Mouse (Mus musculus): Measurements from ENCODE around the gene Impad1. TPM values are rescaled to one million over a fixed set of nuclear protein-coding genes. Genes with fewer than 3 reads are reported as not detected.

The Impad1 gene
- polyA plus RNA-seq, 1 experiment from 2014 or later = 58.0 TPM

- Histone ChIP-seq H3K4me2 (ENCODE audit: low read depth, low read length) (no peak overlapping the region), H3K4me1 (ENCODE audit: control insufficient read depth, insufficient read depth, low read length) (no peaks in the 10 kb centered on the region), H3K4me3 (ENCODE audit: low read depth, low read length) (no peak overlapping the region), H3K27me3 (ENCODE audit: control insufficient read depth, insufficient read depth, low read length) (no peaks in the 10 kb centered on the region), H3K36me3 (replicated peaks; ENCODE audit: control insufficient read depth, insufficient read depth, low read depth, low read length) (no peaks in the 10 kb centered on the region), H3K9me3 (replicated peaks; ENCODE audit: control insufficient read depth, low read length) (no peaks in the 10 kb centered on the region), H3K9ac (replicated peaks; ENCODE audit: low read length) (no peak overlapping the region), H3K27ac (replicated peaks; ENCODE audit: low read depth, low read length) (no peak overlapping the region)
- DNase-seq (ENCODE audit: low spot score) = no peak
- WGBS = 79% methylated on average over 2 of the region's 2 CpGs
- ATAC-seq (replicated peaks; ENCODE audit: insufficient number of reproducible peaks, low FRiP score, low TSS enrichment, low read depth) = no peak
Observed at GRCm38 (mm10) chr4:4785169-4785568, 8.0 kb downstream of the Impad1 start.

GRCm38 (mm10) chr4:4784305-4784704, 8.8 kb downstream of the Impad1 start:
- WGBS = 88% methylated on average over 1 of the region's 1 CpGs
- H3K4me3 ChIP-seq (ENCODE audit: low read depth, low read length) = no peak overlapping the region
- DNase-seq (ENCODE audit: low spot score) = no peak
- H3K36me3 ChIP-seq (replicated peaks; ENCODE audit: control insufficient read depth, insufficient read depth, low read depth, low read length) = no peaks in the 10 kb centered on the region
- no peak overlapping the region for H3K4me2 ChIP-seq (ENCODE audit: low read depth, low read length)
- no peaks in the 10 kb centered on the region for H3K4me1 ChIP-seq (ENCODE audit: control insufficient read depth, insufficient read depth, low read length)
- H3K9ac ChIP-seq (replicated peaks; ENCODE audit: low read length) = no peak overlapping the region
- no peak for ATAC-seq (replicated peaks; ENCODE audit: insufficient number of reproducible peaks, low FRiP score, low TSS enrichment, low read depth)
- H3K9me3 ChIP-seq (replicated peaks; ENCODE audit: control insufficient read depth, low read length) = no peaks in the 10 kb centered on the region
- H3K27ac ChIP-seq (replicated peaks; ENCODE audit: low read depth, low read length) = no peak overlapping the region
- no peaks in the 10 kb centered on the region for H3K27me3 ChIP-seq (ENCODE audit: control insufficient read depth, insufficient read depth, low read length)

DNA sequence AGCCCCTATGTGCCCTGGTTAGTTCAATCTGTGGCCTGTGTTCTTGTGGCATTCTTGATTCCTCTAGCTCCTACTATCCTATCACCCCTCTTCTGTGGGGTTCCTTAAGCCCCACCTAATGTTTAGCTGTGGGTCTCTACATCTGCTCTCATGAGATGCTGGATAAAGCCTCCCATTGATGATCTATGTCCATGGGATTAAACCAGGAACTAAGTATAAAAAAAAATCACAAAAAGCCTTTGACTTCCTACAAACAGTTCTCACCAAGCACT, 9.5 kb downstream of the Impad1 start:
- DNase-seq (ENCODE audit: low spot score) = no peak
- Histone ChIP-seq H3K4me2 (ENCODE audit: low read depth, low read length) (no peak overlapping the region), H3K36me3 (replicated peaks; ENCODE audit: control insufficient read depth, insufficient read depth, low read depth, low read length) (no peaks in the 10 kb centered on the region)

DNA sequence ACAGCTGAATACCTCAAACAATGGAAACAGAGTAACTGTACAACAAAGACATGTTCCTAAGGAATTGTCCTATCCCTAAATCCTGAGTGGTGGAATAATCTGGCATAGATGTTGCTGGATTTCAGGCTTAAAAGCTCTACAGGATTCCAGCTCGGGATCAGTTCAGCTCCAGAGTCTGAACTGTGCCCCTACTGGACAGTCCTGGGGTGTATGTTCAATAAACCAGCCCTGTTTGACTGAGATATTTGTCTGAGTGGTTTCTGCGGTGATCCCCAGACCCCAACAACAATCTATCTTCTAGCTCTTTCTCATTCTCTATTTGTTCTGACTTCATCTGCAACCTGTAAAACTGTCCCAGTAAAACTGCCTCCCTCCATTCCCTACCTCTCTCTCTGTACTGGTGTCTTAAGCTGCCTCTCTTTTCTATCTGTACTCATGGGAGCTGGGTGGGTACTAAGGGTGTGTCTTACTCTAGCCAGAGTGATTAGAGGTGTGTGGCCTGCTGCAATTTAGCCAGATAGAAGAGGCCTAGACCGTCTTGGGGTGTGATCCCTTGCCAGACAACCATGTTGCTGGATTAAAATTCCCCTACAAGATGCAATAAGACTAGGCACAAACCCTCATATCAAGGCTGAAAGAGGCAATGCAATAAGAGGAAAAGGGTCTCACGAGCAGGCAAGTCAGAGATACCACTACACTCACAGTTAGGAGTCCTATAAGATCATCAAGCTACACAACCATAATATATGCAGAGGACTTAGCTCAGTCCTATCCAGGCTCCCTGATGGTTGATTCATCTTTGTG, 10.1 kb downstream of the Impad1 start:
- H3K4me3 ChIP-seq (ENCODE audit: low read depth, low read length) = no peak overlapping the region
- H3K36me3 ChIP-seq (replicated peaks; ENCODE audit: control insufficient read depth, insufficient read depth, low read depth, low read length) = no peaks in the 10 kb centered on the region
- H3K4me1 ChIP-seq (ENCODE audit: control insufficient read depth, insufficient read depth, low read length) = no peaks in the 10 kb centered on the region
- no peaks in the 10 kb centered on the region for H3K9me3 ChIP-seq (replicated peaks; ENCODE audit: control insufficient read depth, low read length)
- no peak for ATAC-seq (replicated peaks; ENCODE audit: insufficient number of reproducible peaks, low FRiP score, low TSS enrichment, low read depth)
- 94% methylated on average over 4 of the region's 4 CpGs for WGBS
- H3K27ac ChIP-seq (replicated peaks; ENCODE audit: low read depth, low read length) = no peak overlapping the region
- no peaks in the 10 kb centered on the region for H3K27me3 ChIP-seq (ENCODE audit: control insufficient read depth, insufficient read depth, low read length)
- DNase-seq (ENCODE audit: low spot score) = no peak
- no peak overlapping the region for H3K9ac ChIP-seq (replicated peaks; ENCODE audit: low read length)
- no peak overlapping the region for H3K4me2 ChIP-seq (ENCODE audit: low read depth, low read length)

More for the DNA sequence above, 9.5 kb downstream of the Impad1 start:
- no peak for ATAC-seq (replicated peaks; ENCODE audit: insufficient number of reproducible peaks, low FRiP score, low TSS enrichment, low read depth)
- H3K9ac ChIP-seq (replicated peaks; ENCODE audit: low read length) = no peak overlapping the region
- H3K27me3 ChIP-seq (ENCODE audit: control insufficient read depth, insufficient read depth, low read length) = no peaks in the 10 kb centered on the region
- H3K27ac ChIP-seq (replicated peaks; ENCODE audit: low read depth, low read length) = no peak overlapping the region
- H3K4me3 ChIP-seq (ENCODE audit: low read depth, low read length) = no peak overlapping the region
- no peaks in the 10 kb centered on the region for H3K9me3 ChIP-seq (replicated peaks; ENCODE audit: control insufficient read depth, low read length)
- no peaks in the 10 kb centered on the region for H3K4me1 ChIP-seq (ENCODE audit: control insufficient read depth, insufficient read depth, low read length)

DNA sequence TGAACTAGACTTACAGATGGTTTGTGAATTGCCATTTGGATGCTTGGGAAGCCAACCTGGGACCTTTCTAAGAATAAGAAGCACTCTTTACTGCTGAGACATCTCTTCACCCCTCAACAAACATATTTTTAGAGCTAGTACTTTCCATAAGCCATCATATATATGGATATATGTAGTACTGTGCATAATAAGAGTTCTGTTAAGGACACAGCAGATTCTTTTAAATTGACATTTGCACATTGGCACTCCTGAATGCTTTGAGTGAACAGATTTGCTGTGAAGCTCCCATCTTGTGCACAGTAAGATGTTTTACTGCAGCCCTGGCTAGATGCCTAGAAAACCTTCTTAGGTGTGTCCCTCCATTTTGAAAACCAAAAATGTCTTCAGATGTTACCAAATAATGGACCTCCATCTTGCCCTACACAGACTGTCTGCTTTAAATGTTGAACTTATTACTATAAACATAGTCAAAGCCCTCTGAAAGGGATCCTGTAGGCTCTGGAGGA, 13.8 kb downstream of the Impad1 start:
- Histone ChIP-seq H3K27ac (replicated peaks; ENCODE audit: low read depth, low read length) (no peak overlapping the region), H3K36me3 (replicated peaks; ENCODE audit: control insufficient read depth, insufficient read depth, low read depth, low read length) (no peaks in the 10 kb centered on the region), H3K4me3 (ENCODE audit: low read depth, low read length) (no peak overlapping the region), H3K27me3 (ENCODE audit: control insufficient read depth, insufficient read depth, low read length) (no peaks in the 10 kb centered on the region), H3K4me2 (ENCODE audit: low read depth, low read length) (no peak overlapping the region), H3K9ac (replicated peaks; ENCODE audit: low read length) (no peak overlapping the region), H3K9me3 (replicated peaks; ENCODE audit: control insufficient read depth, low read length) (no peaks in the 10 kb centered on the region), H3K4me1 (ENCODE audit: control insufficient read depth, insufficient read depth, low read length) (no peaks in the 10 kb centered on the region)
- DNase-seq (ENCODE audit: low spot score) = no peak
- ATAC-seq (replicated peaks; ENCODE audit: insufficient number of reproducible peaks, low FRiP score, low TSS enrichment, low read depth) = no peak

DNA sequence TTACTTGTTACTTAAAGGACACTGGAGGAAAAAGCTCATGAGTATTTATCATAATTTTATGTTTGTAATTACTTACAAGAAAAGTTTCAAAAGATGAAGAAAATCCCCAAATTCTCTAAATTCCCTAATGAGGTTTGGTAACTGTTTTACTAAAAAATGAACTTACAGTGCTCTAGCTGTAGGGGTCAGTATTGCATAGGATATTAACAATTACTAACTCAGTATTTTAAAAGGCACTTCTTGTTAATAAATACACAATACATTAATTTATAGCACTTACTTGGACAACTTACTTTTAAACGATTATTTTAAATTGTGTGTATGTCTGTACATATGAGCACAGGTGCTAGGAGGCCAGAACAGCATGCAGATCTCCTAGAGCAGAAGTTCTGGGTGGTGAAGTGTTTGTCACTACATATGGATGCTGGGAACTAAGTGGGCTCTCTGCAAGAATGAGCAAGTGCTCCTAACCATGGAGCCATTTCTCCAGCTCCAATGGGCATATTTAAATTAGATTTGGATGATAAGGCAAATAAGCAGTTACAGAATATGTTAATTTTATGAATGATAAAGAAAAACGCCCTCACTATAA, 21.5 kb downstream of the Impad1 start:
- ATAC-seq (replicated peaks; ENCODE audit: insufficient number of reproducible peaks, low FRiP score, low TSS enrichment, low read depth) = no peak
- Histone ChIP-seq H3K4me3 (ENCODE audit: low read depth, low read length) (no peak overlapping the region), H3K27me3 (ENCODE audit: control insufficient read depth, insufficient read depth, low read length) (no peaks in the 10 kb centered on the region), H3K9ac (replicated peaks; ENCODE audit: low read length) (no peak overlapping the region), H3K27ac (replicated peaks; ENCODE audit: low read depth, low read length) (no peak overlapping the region), H3K4me2 (ENCODE audit: low read depth, low read length) (no peak overlapping the region), H3K36me3 (replicated peaks; ENCODE audit: control insufficient read depth, insufficient read depth, low read depth, low read length) (peaks cover 3% of the 10 kb centered on the region), H3K4me1 (ENCODE audit: control insufficient read depth, insufficient read depth, low read length) (no peaks in the 10 kb centered on the region), H3K9me3 (replicated peaks; ENCODE audit: control insufficient read depth, low read length) (no peaks in the 10 kb centered on the region)
- peak; percentile 25 for DNase-seq (ENCODE audit: low spot score)
- WGBS = 78% methylated on average over 2 of the region's 2 CpGs

- no peak overlapping the region for H3K4me2 ChIP-seq (ENCODE audit: low read depth, low read length)
- H3K9me3 ChIP-seq (replicated peaks; ENCODE audit: control insufficient read depth, low read length) = no peaks in the 10 kb centered on the region
- no peak for ATAC-seq (replicated peaks; ENCODE audit: insufficient number of reproducible peaks, low FRiP score, low TSS enrichment, low read depth)
- H3K27me3 ChIP-seq (ENCODE audit: control insufficient read depth, insufficient read depth, low read length) = no peaks in the 10 kb centered on the region
- no peaks in the 10 kb centered on the region for H3K4me1 ChIP-seq (ENCODE audit: control insufficient read depth, insufficient read depth, low read length)
- H3K27ac ChIP-seq (replicated peaks; ENCODE audit: low read depth, low read length) = no peak overlapping the region
- no peak overlapping the region for H3K4me3 ChIP-seq (ENCODE audit: low read depth, low read length)
- H3K9ac ChIP-seq (replicated peaks; ENCODE audit: low read length) = no peak overlapping the region
- H3K36me3 ChIP-seq (replicated peaks; ENCODE audit: control insufficient read depth, insufficient read depth, low read depth, low read length) = peaks cover 3% of the 10 kb centered on the region
- no peak for DNase-seq (ENCODE audit: low spot score)
- WGBS = 87% methylated on average over 5 of the region's 5 CpGs
Observed at GRCm38 (mm10) chr4:4765806-4766205, 27.3 kb downstream of the Impad1 start.

DNA sequence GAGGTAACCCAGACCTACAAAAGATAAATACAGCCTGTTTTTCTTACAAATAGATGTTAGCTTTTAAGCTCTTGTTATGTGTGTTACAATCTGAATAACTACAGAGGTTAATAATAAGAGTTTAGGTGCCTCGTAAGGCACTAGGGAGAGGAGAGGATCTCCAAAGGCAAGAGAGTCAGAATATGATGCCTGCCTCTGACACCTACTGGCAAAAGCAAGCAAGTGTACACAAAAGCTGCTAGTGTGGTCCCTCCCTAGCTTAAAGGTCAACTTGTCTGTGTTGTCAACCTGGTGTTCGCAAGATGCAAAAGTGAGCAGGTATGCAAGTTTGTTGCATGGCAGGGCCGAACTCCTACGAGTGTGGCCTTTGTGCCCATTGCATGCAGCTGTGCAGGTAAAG, 34.8 kb downstream of the Impad1 start:
- no peak overlapping the region for H3K4me2 ChIP-seq (ENCODE audit: low read depth, low read length)
- H3K9me3 ChIP-seq (replicated peaks; ENCODE audit: control insufficient read depth, low read length) = no peaks in the 10 kb centered on the region
- H3K27me3 ChIP-seq (ENCODE audit: control insufficient read depth, insufficient read depth, low read length) = no peaks in the 10 kb centered on the region
- no peak overlapping the region for H3K4me3 ChIP-seq (ENCODE audit: low read depth, low read length)
- no peaks in the 10 kb centered on the region for H3K36me3 ChIP-seq (replicated peaks; ENCODE audit: control insufficient read depth, insufficient read depth, low read depth, low read length)
- H3K27ac ChIP-seq (replicated peaks; ENCODE audit: low read depth, low read length) = no peak overlapping the region
- H3K9ac ChIP-seq (replicated peaks; ENCODE audit: low read length) = no peak overlapping the region
- DNase-seq (ENCODE audit: low spot score) = no peak
- no peaks in the 10 kb centered on the region for H3K4me1 ChIP-seq (ENCODE audit: control insufficient read depth, insufficient read depth, low read length)
- 90% methylated on average over 4 of the region's 4 CpGs for WGBS
- ATAC-seq (replicated peaks; ENCODE audit: insufficient number of reproducible peaks, low FRiP score, low TSS enrichment, low read depth) = no peak

All from embryonic facial prominence, embryonic 11.5 days (tissue).